Mouse (Mus musculus) C2C12 (cell line): ENCODE measurements around the gene Dock3. TPM values are rescaled to one million over a fixed set of nuclear protein-coding genes. Genes with fewer than 3 reads are reported as not detected.

Source experiments
- H3K27me3 ChIP-seq: one replicate; pipeline ENCODE4 v1.6.1; 2011; ENCODE audit not compliant: control insufficient read depth, insufficient read depth, insufficient read length
- H3K36me3 ChIP-seq: one replicate; pipeline ENCODE4 v1.6.1; 2011; ENCODE audit not compliant: control insufficient read depth, insufficient read depth
- H3K4me3 ChIP-seq: one replicate; pipeline ENCODE4 v1.5.1; 2011; ENCODE audit warnings: mild to moderate bottlenecking, control low read depth; ENCODE audit not compliant: poor library complexity, insufficient read depth, severe bottlenecking
- H3K79me2 ChIP-seq: one replicate; pipeline ENCODE4 v1.6.1; 2011; ENCODE audit not compliant: control insufficient read depth, insufficient read depth
- H3K79me3 ChIP-seq: one replicate; pipeline ENCODE4 v1.6.1; 2011; ENCODE audit warnings: low read depth, control low read depth
- H3ac ChIP-seq: one replicate; pipeline ENCODE3; 2011; ENCODE audit warnings: low read depth; ENCODE audit not compliant: control insufficient read depth, insufficient read length
- CEBPB ChIP-seq: IDR thresholded peaks from one replicate; pipeline ENCODE4 v1.6.1; 2011; ENCODE audit warnings: low read depth, mild to moderate bottlenecking, control low read depth, moderate library complexity
- CTCF ChIP-seq: IDR thresholded peaks from one replicate; pipeline ENCODE4 v1.5.1; 2011; ENCODE audit not compliant: control insufficient read depth, insufficient read depth, insufficient read length
- FOSL1 ChIP-seq: IDR thresholded peaks from one replicate; pipeline ENCODE4 v1.8.0; 2011; ENCODE audit warnings: mild to moderate bottlenecking, low read length; ENCODE audit not compliant: poor library complexity, insufficient read depth, severe bottlenecking
- MAX ChIP-seq: IDR thresholded peaks from one replicate; pipeline ENCODE4 v1.6.1; 2011; ENCODE audit warnings: mild to moderate bottlenecking, control low read depth
- MYOD1 ChIP-seq: IDR thresholded peaks from one replicate; pipeline ENCODE4 v1.6.1; 2011; ENCODE audit warnings: low read depth; ENCODE audit not compliant: control insufficient read depth, insufficient read length
- MYOG ChIP-seq: IDR thresholded peaks from one replicate; pipeline ENCODE4 v1.6.1; 2011; ENCODE audit not compliant: control insufficient read depth, insufficient read length; ENCODE audit errors: extremely low read depth
- USF1 ChIP-seq: IDR thresholded peaks from one replicate; pipeline ENCODE4 v1.6.1; 2011; ENCODE audit warnings: low read depth, mild to moderate bottlenecking, control low read depth, moderate library complexity
- microRNA-seq: library from miRNA; unstranded; fragments of <30 nt; microRNA quantifications from one replicate; pipeline ENCODE4, GENCODE M21; 2019; ENCODE audit warnings: borderline microRNAs expressed
- polyA plus RNA-seq: library from polyadenylated mRNA; unstranded; fragments of >200 nt; fragmentation: generic; extraction: Trizol; gene quantifications from one replicate; pipeline ENCODE4 v1.2.1, GENCODE M21; 2012; ENCODE audit warnings: missing spikeins

Dock3 gene
- polyA plus RNA-seq, 1 experiment = 0.26 TPM

GRCm38 (mm10) chr9:106881071-106881755 lies 350.5 kb downstream of the Dock3 start:
- H3K4me3 ChIP-seq = no peak overlapping the region
- H3K27me3 ChIP-seq = no peaks in the 10 kb centered on the region
- H3K36me3 ChIP-seq = peaks cover 55% of the 10 kb centered on the region
- peaks cover 36% of the 10 kb centered on the region for H3K79me2 ChIP-seq
- TF ChIP-seq FOSL1 (no peak), CTCF (no peak), MYOG (no peak), MYOD1 (no peak), CEBPB (no peak), MAX (no peak)
- H3K79me3 ChIP-seq = peaks cover 30% of the 10 kb centered on the region
- H3ac ChIP-seq = no peak overlapping the region

- Histone ChIP-seq H3K27me3 (no peaks in the 10 kb centered on the region), H3K4me3 (no peak overlapping the region), H3K79me2 (peaks cover 18% of the 10 kb centered on the region), H3ac (no peak overlapping the region), H3K79me3 (peaks cover 15% of the 10 kb centered on the region), H3K36me3 (peaks cover 61% of the 10 kb centered on the region)
- TF ChIP-seq CTCF = no peak
- no peak for TF ChIP-seq FOSL1
- TF ChIP-seq USF1 = no peak
- no peak for TF ChIP-seq MYOD1
- TF ChIP-seq MYOG = no peak
- no peak for TF ChIP-seq CEBPB
- TF ChIP-seq MAX = no peak
Measured at GRCm38 (mm10) chr9:106879471-106879870, 352.2 kb downstream of the Dock3 start.

- H3K4me3 ChIP-seq = no peak overlapping the region
- no peaks in the 10 kb centered on the region for H3K79me3 ChIP-seq
- peaks cover 53% of the 10 kb centered on the region for H3K36me3 ChIP-seq
- no peak for TF ChIP-seq FOSL1
- no peak for TF ChIP-seq MYOD1
- TF ChIP-seq MYOG = no peak
- no peak for TF ChIP-seq USF1
- TF ChIP-seq CEBPB = no peak
- TF ChIP-seq CTCF = no peak
- no peak for TF ChIP-seq MAX
- H3K79me2 ChIP-seq = no peaks in the 10 kb centered on the region
- no peaks in the 10 kb centered on the region for H3K27me3 ChIP-seq
- no peak overlapping the region for H3ac ChIP-seq
Measured at GRCm38 (mm10) chr9:106876666-106877065, 355.0 kb downstream of the Dock3 start.

GRCm38 (mm10) chr9:106874216-106874615 lies 357.5 kb downstream of the Dock3 start:
- Histone ChIP-seq H3K36me3 (peaks cover 40% of the 10 kb centered on the region), H3ac (no peak overlapping the region), H3K79me3 (no peaks in the 10 kb centered on the region), H3K27me3 (no peaks in the 10 kb centered on the region), H3K79me2 (no peaks in the 10 kb centered on the region), H3K4me3 (no peak overlapping the region)
- TF ChIP-seq MYOD1 = no peak
- TF ChIP-seq MAX = no peak
- TF ChIP-seq FOSL1 = no peak
- no peak for TF ChIP-seq CTCF
- TF ChIP-seq MYOG = no peak
- no peak for TF ChIP-seq CEBPB
- TF ChIP-seq USF1 = no peak

GRCm38 (mm10) chr9:106858036-106858435 lies 373.7 kb downstream of the Dock3 start:
- Histone ChIP-seq H3K79me3 (no peaks in the 10 kb centered on the region), H3K4me3 (no peak overlapping the region), H3ac (no peak overlapping the region), H3K36me3 (peaks cover 52% of the 10 kb centered on the region), H3K27me3 (no peaks in the 10 kb centered on the region), H3K79me2 (no peaks in the 10 kb centered on the region)
- TF ChIP-seq CEBPB (no peak), USF1 (no peak), MYOG (no peak), CTCF (no peak), MYOD1 (no peak), MAX (no peak)

- no peak for TF ChIP-seq FOSL1
- TF ChIP-seq MYOG = no peak
- no peak for TF ChIP-seq USF1
- TF ChIP-seq MYOD1 = no peak
- TF ChIP-seq CEBPB = no peak
- TF ChIP-seq MAX = no peak
- no peak for TF ChIP-seq CTCF
- Histone ChIP-seq H3ac (no peak overlapping the region), H3K4me3 (no peak overlapping the region), H3K27me3 (no peaks in the 10 kb centered on the region), H3K79me3 (no peaks in the 10 kb centered on the region), H3K36me3 (peaks cover 49% of the 10 kb centered on the region), H3K79me2 (no peaks in the 10 kb centered on the region)
Measured at GRCm38 (mm10) chr9:106856664-106857063, 375.0 kb downstream of the Dock3 start.

Small RNAs within 50 kb of the gene (microRNA-seq; reads per million reads assigned to microRNA genes)
- gene Gm22238 = not detected

Other genes with a start within 250 kb of the Dock3 start
- gene Mapkapk3, start 58.0 kb upstream of the Dock3 start, polyA plus RNA-seq = 5.3 TPM
- gene Cish, start 64.1 kb upstream of the Dock3 start, polyA plus RNA-seq = 2.3 TPM
- gene Hemk1, start 106.4 kb upstream of the Dock3 start, polyA plus RNA-seq = 14.1 TPM
- 0.04 TPM for gene 6430571L13Rik, start 108.7 kb upstream of the Dock3 start, polyA plus RNA-seq
- 0.01 TPM for gene Cacna2d2, start 167.7 kb upstream of the Dock3 start, polyA plus RNA-seq